Mouse (Mus musculus) ovary, adult 18-20 months (tissue): Measurements from ENCODE around the gene Smtn.
A peak's percentile ranks its signal among the peaks of the same experiment; 100 is the strongest.

ENCODE experiments used
- DNase-seq: peaks from one replicate; pipeline ENCODE4 v3.0.0; 2022; ENCODE audit warnings: low spot score, mixed read lengths

The Smtn gene

DNA sequence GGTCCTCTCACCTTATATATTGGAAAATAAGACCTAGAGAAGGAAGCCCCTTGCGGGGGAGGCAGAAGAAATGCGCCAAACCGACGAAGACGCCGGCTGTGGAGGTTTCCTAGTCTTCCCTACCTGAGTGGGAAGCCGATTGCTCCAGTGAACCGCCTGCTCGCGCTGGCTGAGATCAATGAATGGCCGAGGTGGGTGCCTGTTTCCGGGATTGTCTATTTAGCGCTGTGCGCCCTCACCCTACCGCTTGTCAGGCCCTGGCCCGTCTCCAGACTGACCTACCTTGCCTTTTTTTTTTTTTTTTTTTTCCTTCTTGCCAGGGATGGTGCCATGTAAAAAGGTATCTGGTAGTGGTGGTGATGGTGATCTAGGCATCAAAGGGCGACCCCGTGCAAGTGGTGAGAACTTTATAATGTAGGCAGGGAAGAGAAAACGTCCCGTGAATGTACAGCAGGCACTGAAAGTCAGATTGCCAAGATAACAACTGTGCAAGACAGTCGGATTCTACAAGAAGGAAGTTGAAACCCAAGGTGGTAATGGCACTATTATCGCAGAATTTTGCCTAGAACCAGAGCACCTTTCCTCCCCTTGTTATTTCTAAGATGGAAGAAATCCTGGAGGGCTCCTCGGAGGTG, at the start of gene Smtn:
TSS of gene Smtn (minus strand) at position 162 of the 635 bp plus-strand sequence.
- no peak for DNase-seq

DNA sequence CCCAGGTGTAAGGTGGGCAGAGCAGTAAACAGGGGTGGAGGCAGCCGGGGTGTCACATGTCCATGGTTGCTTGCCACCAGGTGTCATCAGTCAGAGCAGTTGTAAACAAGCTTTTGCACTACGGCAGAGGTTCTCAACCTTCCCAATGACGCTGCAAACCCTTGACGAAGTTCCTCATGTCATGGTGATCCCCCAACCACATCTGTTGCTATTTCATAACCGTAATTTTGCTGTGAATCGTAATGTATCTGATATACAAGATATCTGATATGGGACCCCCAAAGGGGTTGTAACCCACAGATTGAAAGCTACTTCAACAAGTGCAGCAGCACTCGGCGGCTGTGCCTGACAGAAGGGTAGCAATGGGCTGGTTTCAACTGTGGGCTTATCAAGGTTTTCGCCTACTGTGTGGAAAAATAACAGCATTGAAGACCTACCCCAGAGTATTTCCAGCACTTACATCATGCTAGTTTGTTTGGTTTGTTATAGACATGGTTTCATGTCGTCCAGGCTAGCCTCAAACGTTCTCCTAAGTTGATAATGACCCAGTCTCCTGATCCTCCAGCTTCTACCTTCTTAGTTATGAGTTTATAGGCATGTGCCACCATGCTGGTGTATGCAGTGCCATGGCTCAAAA, 47.7 kb upstream of the Smtn start:
- DNase-seq, result no peak

DNA sequence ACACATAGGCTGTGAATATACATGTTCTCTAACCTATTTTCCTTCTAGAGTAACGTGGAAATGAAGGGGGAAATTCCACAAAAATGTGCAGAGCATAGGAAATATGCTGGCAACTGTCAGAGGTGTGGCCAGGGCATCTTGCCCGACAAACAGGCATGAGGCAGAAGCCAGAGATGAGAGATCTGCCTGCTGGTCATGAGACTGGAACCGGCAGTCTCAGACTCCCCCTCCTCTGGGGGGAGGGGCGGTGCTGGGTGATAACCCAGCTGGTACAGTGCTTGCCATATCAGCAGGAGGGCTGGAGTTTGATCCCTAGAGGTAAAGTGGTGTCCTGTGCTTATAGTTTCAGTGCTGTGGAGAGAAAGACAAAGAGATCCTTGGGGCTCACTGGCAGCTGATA, 46.9 kb upstream of the Smtn start:
- peak; percentile 18 for DNase-seq

GRCm38 (mm10) chr11:3585983-3586618, 45.7 kb upstream of the Smtn start:
- DNase-seq, result no peak

DNA sequence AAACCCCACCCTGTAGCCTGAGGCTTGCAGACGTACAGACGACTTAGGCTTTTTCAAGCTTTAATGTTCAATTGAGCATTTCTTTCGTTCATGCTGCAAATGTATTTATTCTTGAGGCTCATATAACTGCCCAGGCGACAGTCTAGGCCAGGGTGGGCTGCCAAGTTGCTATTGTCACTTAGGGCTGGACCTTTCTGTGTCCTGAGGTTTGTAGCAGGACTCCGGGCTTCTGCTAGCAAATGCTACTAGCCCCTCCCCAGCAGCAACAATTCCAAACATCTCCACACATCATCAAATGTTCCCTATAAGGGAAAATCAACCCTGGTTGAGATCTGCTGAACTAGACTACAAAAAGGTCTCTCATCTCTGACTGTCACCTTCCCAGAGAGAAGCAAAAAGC, 42.7 kb upstream of the Smtn start:
- no peak for DNase-seq

- no peak for DNase-seq
These were observed 41.5 kb upstream of the Smtn start for GRCm38 (mm10) chr11:3581908-3582307.

DNA sequence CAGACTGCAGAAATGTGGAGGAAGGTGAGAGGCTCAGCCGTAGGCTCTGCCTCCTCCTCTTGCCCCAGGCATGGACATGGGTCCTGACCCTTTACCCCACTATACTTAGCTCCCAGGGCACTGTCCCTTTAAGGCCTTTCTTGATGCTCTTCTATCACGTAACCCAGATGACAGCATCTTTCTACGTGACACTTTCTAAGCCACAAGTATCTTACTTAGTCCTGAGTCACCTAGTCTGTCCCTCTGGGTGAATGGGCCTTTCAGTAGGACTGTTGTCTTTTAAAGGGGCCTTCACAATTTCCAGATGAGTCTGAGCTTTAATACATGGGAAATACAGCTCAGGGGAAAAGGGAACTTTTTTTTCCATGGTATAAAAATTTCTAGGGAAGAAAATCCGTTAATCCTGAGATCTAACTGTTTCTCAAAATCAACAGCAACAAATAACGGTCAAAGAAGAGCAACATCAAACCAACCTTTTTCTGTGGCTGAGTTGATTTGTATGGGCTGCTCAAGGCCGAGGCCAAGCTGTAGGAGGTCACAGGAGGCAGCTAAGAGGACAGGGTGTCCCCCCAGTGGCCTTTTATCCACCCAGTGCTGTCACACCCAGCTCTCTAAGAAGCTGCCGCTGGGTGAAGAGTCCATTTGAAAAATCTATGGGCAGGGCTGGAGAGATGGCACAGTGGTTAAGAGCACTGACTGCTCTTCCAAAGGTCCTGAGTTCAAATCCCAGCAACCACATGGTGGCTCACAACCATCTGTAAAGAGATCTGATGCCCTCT, 40.1 kb upstream of the Smtn start:
- DNase-seq, result no peak

DNA sequence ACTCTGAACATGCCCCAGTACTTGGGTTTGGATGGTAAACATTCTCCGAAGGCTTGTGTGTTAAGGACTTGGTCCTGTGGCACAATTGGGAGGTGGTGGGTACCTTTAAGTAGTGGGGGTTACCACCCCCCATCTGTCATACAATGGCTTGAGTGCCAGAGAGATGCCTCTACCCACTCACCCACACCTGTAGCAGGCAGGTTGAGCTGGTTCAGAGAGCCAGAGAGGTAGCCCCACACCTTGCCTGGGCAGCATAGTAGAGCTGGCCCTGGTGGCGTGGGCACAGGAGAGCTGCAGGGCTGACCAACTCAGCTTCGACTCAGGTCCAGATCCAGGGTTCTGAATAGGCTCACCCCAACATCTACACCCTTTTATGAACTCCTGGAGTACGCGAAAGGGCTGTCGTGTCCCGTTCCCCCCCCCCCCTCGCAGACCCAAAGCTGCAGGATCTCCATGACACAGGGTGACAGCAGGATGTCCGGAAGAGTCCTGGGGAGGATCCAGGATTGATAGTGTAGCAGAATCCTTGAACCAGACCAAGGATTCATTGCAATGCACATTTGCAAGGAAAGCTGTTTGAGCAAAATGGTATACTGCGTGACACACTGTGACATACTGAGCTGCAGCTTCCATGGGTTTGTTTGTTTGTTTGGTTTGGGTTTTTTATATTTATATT, 37.8 kb upstream of the Smtn start:
- no peak for DNase-seq

DNA sequence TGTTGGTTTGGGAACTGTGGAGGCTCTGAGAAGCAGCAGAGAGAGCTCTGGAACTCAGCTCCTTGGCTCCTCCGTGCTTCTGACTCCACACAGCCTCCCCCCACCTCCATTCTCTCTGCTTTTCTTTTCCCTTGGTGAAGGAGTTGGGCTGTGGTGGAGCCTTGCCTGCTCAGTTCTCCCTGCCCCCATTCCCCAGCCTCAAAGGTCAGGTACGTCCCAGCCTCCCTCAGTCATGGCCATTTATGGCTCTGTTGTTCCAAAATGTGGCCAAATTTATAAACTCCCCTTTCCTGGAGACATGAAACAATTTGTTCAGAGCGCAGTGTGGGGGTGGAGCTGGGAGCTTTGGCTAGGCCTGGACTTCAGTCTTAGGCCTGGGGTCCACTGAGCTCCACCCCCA, 34.8 kb upstream of the Smtn start:
- DNase-seq, result peak; percentile 78

- DNase-seq, result peak; percentile 67
These were observed 32.7 kb upstream of the Smtn start for GRCm38 (mm10) chr11:3573092-3573491.

GRCm38 (mm10) chr11:3572181-3572580, 31.8 kb upstream of the Smtn start:
- no peak for DNase-seq

DNA sequence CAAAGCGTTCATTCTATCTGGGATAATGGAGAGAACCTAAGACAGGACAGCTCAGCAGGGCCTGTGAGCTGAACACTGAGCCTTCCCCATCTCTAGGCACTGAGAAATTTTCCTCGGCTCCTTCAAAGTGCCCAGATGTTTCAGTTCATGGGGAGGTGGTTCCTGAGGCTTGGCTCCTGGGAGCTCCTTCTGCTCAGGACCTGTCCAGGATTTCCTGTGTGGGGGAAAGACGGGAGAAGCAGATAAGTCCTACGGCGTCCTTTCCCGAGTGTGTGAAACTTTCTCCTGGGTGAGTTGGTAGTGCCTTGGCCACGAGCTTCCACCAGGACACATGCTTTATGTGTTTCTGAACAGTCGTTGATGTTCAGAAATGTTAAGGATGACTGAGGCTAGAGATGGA, 29.9 kb upstream of the Smtn start:
- no peak for DNase-seq

DNA sequence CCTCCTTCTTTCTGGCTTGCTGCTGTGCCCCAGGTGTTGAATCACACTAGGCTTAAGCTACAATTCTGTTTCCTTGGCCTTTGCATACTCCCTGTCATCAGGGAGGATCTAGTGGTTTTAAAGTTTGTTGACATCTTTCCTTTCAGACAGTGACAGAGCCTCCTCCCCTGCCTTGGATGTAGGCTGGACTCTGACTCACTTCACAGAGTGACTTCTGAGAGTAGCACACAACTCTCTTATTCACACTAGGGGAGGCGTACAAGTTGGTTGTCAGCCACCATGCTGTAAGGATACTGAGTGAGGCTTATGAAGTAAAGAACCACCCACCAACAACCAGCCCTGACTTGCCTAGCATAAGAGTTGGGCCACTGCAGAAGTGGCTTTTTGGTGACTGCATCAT, 27.5 kb upstream of the Smtn start:
- DNase-seq, result no peak

DNA sequence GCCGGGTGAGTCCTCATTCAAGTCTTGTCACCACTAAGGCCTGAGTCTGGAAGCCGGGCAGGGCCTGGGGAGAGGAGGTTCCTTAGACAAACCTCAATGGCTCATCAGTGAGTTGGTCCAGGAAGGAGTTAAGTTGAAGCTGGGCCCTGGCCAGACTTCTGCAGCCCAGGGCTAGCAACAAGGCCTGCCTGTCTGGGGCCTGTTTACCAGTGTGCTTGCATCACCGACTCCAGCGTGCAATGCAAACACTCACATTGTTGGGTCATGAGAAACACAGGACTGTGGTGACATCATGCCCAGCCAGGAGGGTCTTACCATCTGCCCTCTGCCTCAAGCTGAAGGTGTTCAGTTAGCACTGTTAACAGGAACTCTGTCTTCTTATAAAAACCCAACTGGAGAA, 25.6 kb upstream of the Smtn start:
- DNase-seq, result no peak

DNA sequence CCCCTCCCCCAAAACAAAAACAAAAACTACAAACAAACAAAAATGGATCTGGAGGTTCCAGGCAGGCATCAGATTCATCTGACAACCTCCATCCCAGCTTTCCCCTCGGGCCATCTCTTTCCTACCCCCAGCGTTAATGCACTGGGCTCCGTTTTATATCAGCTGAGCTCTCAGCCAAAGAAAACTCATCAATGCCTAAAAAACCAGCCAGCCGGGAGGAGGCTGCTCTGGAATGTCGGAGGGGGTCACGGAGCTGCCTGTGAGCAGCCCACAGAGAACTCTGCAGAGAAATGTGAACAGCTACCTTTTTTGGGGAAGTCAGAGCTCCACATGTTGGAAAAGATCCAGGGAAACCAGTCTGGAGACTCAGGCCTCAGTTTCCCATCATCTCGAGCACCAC, 24.0 kb upstream of the Smtn start:
- no peak for DNase-seq

- no peak for DNase-seq
These were observed 23.4 kb upstream of the Smtn start for GRCm38 (mm10) chr11:3563853-3564252.

DNA sequence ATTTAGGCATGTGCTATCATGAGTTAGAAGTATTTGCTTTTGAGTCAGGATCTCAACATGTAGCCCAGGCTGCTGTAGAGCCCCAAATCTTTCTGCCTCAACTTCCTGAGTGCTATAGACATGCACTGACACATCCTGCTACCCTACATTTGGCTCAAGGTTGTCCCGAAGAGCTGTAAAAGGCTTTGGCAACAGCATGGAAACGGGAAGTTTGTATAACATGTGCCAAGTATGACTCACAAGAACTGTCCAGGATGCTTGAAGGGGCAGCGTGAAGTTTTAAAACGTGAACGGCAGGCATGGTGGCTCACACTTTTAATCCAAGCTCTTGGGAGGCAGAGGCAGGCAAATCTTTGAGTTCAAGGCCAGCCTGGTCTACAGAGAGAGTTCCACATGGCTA, 19.8 kb upstream of the Smtn start:
- DNase-seq, result no peak

- DNase-seq, result no peak
These were observed 17.4 kb upstream of the Smtn start for GRCm38 (mm10) chr11:3557852-3558251.

GRCm38 (mm10) chr11:3554976-3555375, 14.6 kb upstream of the Smtn start:
- DNase-seq, result no peak

GRCm38 (mm10) chr11:3549791-3550190, 9.4 kb upstream of the Smtn start:
- DNase-seq, result no peak

DNA sequence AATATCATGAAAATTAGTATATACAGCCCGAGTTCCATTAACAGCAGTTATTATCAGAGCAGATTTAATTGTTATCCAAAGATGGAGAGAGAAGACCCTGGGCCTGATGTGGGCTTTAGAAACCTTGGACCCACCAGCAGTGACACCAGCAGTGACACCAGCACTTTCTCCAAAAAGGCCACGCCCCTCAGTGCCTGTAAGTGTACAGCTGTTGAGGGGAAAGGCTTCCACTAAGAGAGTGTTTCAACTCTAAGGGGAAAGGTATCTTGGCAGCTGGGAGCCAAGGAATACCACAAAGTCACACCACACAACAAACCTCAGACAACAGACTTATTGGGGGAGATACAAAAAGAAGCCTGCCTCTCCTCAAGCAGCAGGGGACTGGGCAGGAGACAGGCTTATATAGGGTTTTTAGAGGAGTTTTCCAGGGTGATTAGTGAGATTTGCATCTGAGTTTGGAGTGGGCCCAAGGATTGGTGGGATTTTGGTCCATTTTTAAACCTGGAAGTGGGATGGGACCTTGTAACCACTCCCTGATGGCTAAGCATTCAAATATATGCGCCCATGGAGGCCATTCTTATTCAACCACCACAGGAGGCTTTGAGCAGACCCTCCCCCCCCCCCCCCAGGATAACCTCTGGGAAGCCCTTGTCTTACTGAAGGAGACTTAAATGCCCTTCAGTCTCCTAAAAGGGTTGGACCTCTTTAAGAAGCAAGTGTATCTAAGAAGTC, 8.3 kb upstream of the Smtn start:
- DNase-seq, result no peak

DNA sequence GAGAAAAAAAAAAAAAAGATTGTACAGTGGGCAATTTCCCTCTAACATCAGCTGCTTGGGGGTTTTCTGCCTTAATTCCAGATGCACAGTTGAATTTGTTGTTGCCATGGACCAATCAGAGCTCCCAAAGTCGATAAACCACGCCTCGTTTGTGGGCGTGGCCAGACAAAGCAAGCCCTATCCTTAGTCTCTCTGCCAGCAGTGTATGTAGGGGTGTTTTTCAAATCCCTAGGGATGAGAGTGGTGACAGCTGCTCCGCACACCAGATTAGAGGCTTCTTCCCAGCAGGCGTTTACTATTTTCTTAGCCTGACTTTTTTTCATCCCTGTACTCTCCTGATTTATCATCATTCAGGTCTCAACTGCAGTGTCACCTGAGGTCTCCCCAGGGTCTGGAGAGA, 7.6 kb upstream of the Smtn start:
- no peak for DNase-seq
